Mouse (Mus musculus): ENCODE results near the gene Usf3.

GRCm38 (mm10) chr16:44190968-44191367, 17.9 kb downstream of the Usf3 start:
- TF ChIP-seq POLR2A (IDR thresholded peaks at IDR 0.05; ENCODE audit: borderline replicate concordance, control insufficient read depth, low read depth, low read length) (no peak), CTCF (IDR thresholded peaks at IDR 0.05; ENCODE audit: control insufficient read depth, insufficient read depth, low read length) (no peak)
